Mouse (Mus musculus) gastrocnemius, postnatal 25 days (tissue): ENCODE results near the gene Nfib. TPM values are rescaled to one million over a fixed set of nuclear protein-coding genes. Genes with fewer than 3 reads are reported as not detected.
"Not testable (repeated sequence)": the region's sequence is repeated elsewhere in the genome, so short reads cannot be mapped to it uniquely, and the experiment has no call there.

Source experiments
- DNase-seq: peaks from one replicate; pipeline ENCODE4 v3.0.0; 2022
- total RNA-seq, 2 experiments: library from RNA; stranded (reverse); gene quantifications; 1 replicate in 1 of 2; 2 replicates in 1 of 2; pipeline ENCODE4 v1.2.3; 2021

The Nfib gene
- total RNA-seq, 2 experiments from 2014 or later = 79.0 to 82.1 TPM

GRCm38 (mm10) chr4:82298606-82299005, 406.9 kb downstream of the Nfib start:
- DNase-seq = no peak

DNA sequence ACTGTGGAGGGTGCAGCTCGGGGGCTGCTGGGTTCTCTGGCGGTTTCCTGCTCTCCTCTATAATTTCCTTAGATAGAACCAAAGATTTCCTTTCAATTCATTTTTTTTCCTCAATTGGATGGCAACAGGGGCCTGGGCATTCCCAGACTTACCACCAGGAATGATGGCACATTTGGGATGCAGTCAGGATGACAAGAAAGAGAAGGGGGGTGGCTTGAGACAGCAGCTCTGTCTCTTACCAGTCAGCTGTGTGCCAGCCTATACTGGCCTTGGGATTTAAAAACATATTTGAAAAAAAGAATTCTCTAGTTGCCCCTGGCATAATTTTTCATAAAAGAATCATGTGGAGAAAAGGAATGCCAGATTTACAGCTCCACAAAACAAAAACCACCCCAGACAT, 408.0 kb downstream of the Nfib start:
- DNase-seq = no peak

DNA sequence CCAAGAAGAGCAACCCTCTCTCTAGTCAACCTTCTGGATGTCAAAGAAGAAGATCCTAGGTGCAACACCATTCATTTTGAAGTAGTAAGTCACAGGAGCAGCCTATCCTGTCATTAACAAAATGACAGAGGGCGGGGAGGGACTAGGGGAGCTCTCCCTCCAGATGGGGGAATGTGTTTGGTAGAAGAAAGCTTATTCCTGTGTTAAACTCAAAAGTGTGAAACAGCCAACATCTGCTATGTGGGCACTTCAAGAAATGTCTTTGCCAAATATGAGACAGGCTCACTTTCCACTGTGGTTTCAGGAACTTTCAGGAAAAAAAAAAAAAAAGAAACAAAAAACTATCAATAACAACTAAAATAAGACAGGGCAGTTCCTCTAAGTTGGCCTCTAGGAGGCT, 411.5 kb downstream of the Nfib start:
- DNase-seq = no peak

DNA sequence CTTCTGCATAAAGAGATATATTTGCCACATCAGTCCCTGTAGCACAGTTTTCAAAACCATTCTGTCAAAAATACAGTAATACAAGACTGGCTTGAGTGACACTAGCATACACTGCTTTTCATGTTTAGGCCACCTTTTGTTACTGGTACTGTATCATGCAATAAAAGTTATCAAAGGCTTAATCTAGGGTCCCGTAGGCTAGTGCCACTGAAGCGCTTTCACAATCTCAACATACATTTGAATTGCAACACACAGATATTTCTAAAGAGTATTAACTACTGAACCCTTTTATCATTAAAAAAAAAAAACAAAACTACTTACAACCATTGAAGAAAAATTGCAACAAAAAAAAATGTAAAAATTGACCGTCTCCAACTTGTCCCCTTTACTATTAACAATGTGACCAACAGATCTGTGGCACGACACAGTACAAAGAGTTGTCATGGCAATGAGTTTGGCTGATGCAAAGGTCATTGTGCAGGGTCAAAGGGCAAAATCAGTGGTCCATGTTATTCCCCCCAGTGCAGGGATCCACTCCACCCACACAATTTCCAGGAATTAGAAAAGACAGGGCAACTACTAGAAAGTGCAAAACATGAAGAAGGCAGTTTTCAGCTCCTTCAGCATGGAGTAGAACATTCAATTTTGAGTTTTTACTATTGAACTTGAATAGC, 414.2 kb downstream of the Nfib start:
- no peak for DNase-seq

DNA sequence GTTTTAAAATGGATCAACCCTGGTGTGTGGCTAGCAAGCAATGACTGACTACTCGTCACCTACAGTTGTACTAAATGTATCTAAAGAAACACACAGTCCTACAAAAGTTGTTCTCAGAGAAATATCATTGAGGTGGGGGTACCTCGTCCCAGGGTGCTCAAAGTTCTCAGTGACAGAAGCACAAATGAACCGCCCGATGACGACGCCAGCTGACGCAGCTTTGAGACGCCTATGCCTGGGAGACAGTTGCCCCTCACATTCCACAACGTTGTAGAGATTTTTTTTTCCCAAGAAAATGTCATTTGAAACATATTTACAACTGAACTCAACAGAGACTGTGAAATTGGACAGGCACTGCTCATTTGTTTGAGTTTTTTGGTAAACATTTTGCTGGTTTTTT, 414.9 kb downstream of the Nfib start:
- DNase-seq = no peak

DNA sequence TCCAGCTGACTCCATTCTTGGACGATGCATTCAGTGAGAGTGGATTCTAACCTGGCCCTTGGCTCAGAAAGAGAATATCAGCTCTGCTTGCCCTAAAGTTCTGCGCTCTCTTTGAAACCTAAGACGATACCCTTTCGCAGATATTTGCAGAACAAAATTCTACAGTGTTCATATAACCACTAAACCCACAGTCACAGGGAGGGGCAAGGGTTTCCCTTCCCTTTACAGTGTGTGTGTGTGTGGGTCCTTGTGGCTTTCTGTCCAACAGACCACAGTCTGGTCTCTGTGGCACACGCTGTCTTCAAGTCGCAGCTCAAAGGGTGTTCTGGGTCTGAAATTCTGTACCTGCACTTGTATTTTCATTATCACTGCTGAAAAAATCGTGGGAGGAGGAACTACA, 416.0 kb downstream of the Nfib start:
- no peak for DNase-seq

DNA sequence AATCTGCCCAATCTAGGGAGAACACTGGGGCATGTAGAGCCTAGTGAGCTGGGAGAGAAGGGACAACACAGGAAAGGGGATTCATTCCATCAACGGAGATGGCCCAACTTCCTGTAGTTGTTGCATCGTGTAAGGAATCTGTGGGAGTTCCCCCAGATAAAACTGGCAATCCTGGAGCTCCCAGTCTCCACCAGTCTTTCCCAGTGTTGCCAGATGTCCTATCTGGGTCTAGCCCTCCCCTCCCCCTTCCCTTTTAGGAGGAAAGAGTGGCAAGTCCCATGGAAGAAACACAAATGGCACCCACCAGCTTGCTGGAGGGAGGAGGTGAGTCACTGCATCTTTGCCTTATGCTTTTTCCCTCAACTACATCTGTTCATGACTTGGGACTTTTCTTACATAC, 417.4 kb downstream of the Nfib start:
- DNase-seq = no peak

DNA sequence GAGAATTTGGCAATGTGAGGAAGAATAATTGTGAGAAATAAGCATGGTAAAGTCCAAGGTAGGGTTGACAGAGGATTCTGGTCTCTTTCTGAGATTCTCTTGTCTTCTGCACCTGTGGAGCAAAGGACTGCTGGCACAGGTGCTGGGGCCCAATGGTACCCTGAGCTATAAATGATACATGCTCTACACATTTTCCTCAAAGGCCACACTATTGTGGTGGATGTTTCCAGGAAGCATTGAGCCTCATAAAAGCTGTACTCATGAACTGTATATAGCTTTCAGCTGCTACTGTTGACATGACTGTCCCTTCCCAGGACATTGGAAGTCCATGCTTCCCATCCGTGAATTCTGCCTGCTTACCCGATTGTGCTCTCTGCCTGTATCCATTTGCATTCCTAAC, 418.1 kb downstream of the Nfib start:
- no peak for DNase-seq

DNA sequence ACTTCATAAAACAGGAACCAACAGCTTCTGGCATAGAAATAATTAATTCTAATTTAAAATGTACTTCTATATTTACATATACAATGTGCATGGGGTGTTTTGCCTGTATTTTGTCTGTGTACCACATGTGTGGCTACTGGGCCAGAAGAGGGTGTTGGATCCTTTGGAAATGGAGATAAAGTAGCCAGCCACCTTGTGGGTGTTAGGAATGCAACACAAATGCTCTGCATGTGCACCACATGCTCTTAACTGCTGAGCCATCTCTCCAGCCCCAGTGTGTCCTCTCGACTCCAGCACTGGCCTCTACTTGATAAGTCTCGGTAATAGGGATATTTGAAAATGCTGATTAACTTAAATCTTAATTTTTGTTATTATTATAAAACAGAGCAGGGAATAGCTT, 418.6 kb downstream of the Nfib start:
- DNase-seq = no peak

DNA sequence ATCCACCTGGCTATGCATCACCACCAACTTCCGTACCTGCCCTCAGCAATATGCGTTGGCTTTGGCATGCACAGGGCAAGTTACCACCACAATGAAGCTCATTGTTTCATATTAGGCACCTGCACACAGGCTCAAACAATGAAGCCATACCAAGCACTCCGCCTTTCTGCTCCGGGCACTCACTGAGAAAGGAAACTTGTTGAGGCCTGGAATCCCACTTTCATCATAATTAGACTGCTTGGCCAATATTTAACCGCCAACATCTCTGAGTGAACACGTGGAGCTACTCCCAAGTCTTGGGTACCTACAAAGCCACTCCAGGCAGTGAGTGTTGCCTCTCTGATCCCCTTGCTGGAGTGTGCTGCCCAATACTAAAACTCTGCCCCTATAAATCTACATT, 422.0 kb downstream of the Nfib start:
- no peak for DNase-seq

DNA sequence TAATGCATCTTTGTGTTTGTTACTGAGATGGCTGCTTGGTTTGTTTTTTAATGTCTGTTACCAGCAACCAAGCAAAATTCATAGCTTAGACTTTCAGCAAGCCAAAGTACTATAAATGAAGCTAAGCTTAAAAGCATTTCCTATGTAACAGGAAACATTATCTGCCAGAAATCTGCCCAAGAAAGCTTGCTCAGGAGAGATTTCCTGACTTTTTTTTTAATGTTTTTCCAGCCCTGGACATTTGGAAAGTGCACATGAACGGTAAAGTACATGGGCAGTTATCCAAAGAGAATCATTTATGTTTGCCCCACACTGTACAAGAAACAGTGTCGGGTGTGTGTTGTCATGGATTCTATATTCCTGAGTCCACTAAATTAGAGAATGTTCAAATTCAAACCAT, 429.6 kb downstream of the Nfib start:
- no peak for DNase-seq

DNA sequence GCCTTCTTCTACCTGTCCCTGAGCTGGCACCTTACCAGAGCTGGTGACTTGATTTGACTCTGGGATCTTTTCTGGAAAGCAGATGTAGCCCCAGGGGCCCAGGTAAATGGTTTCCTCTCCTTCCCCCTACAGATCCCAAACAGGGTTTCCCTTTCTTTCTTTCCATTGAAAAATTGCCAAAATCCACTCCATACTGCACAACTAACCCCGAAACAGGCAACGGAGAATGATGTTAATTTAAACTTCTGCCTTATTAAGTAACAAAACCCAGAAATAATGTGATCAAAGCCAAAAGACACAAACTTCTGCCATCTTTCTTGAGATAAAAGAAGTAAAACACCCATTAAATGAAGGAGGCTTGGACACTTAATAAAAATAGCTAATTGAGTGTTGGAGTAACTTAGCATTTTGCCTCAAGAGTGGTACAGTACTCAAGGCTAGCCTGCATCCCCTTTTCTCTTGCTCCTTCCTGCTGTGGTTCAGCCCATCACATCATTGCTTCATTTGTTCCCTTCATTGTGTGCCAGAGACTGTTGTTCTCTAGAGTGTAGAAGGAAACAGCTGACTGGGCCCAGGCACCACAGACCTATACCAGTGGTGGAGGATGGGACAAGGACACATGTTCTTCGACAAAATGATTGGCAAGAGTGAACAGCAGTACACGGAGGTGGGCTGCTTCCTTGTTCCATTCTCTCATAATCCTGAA, 432.3 kb downstream of the Nfib start:
- no peak for DNase-seq

GRCm38 (mm10) chr4:82272099-82272498, 433.5 kb downstream of the Nfib start:
- no peak for DNase-seq

- no peak for DNase-seq
These were observed 434.0 kb downstream of the Nfib start for GRCm38 (mm10) chr4:82271547-82271946.

- DNase-seq = peak; percentile 16
These were observed 437.4 kb downstream of the Nfib start for GRCm38 (mm10) chr4:82267832-82268778.

DNA sequence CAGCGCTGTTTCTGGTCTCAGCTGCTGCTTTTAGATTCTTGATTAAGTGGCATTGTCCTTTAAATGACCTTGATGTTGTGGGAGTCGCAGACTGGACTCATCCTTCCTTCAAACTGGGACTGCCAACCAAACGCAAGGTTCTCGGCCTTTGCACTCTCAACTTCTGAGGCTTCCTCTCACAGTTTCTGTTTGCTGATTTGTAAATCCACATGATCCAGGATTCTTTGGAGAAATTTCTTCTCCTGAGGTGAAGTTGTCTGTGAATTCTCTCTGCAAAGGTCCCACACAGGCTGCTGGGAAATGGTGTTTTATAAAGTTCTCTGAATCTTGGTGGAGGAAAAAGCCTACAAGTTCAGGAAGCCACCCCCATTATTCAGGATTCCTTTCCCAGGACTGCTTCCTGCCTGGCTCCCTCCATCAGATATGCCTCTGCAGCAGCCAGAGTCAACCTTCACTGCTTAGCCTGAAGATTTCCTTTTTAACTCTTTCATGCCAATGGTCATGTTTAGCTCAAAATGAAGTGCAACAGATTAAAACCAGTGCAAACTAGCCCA, 439.4 kb downstream of the Nfib start:
- DNase-seq = no peak

- DNase-seq = not testable (repeated sequence)
These were observed 447.0 kb downstream of the Nfib start for GRCm38 (mm10) chr4:82258545-82258944.

- no peak for DNase-seq
These were observed 453.5 kb downstream of the Nfib start for GRCm38 (mm10) chr4:82252054-82252453.

DNA sequence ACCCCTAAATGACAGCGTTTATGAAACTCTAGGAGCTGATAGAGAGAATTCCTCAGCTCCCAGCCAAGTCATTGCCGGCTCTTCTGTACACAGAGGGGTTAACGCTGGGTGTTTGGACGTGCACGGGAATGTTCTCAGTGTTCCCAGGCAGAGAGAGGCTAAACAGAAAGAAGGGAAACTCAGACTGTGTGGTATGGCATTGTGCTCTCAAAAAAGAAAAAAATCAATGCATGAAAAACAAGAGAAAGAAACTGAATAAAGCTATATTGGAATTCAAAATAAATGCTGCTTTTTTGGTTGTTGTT, 455.2 kb downstream of the Nfib start:
- no peak for DNase-seq

- no peak for DNase-seq
These were observed 455.8 kb downstream of the Nfib start for GRCm38 (mm10) chr4:82249518-82250354.

GRCm38 (mm10) chr4:82248961-82249360, 456.6 kb downstream of the Nfib start:
- DNase-seq = no peak

DNA sequence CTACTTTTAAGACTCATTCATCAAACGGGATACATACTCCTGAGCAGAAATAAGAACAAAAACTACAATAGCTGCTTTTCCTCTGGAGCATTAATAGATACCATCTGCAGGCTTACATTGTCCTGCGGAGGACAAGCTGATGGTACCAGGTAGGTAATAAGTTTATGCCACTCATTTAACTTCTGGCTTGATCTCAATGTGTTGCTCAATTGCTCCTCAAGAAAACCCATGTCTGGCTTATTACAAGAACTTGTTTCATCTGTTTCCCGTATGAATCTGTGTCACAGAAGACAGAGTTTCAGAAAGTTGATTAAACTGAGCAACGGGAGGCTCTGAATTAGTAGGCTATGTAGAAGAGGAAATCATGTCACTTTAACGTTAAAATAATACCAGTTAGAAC, 457.5 kb downstream of the Nfib start:
- no peak for DNase-seq
